Mouse (Mus musculus) cerebellum, adult 8-10 months (tissue): ENCODE measurements around the gene Hist1h1b.
A peak's percentile ranks its signal among the peaks of the same experiment; 100 is the strongest.
"Not testable (repeated sequence)": the region's sequence is repeated elsewhere in the genome, so short reads cannot be mapped to it uniquely, and the experiment has no call there.

Source experiments
- DNase-seq: peaks from one replicate; pipeline ENCODE4 v3.0.0; 2022

Hist1h1b gene

DNA sequence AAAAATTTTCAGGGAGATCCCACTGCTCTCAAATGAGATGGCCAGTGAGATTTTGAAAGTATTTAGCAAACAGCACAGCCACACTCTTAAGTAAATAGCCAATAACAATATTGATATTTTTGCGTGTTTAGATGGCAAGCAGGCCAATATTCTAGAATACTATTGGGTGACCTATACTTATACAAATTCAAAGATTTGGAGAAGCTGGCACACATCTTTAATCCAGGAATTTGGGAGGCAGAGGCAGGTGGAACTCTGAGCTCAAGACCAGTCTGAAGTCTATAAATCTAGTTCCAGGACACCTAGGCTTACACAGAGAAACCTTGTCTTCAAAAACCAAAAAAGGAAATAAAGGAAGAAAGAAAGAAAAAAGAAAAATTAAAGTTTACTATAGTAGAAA is 1.2 kb upstream of the Hist1h1b start:
- no peak for DNase-seq

DNA sequence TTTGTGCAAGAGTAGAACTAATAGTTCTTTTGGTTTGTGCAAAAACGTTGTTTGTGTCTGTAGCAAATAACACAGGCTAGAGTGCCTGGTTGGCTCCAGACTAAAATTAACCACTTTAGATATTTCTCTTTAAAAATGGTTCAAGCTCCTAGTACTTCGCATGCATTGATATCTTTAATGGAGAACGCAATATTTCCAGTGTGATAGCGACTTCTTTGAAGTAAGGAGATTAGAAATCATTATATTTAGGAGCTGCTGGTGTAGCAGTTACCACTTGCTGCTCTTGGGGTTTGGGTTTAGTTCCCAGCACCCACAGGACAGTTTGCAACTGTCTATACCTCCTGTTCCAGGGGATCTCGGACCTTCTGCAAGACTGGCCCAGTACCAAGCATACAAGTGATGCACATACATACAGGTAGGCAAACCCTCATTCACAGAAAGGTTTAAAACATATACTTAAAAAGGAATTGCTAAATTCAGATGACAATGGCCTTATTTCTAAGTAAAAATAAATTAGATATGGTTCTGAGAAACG is 663 bp upstream of the Hist1h1b start:
- no peak for DNase-seq

DNA sequence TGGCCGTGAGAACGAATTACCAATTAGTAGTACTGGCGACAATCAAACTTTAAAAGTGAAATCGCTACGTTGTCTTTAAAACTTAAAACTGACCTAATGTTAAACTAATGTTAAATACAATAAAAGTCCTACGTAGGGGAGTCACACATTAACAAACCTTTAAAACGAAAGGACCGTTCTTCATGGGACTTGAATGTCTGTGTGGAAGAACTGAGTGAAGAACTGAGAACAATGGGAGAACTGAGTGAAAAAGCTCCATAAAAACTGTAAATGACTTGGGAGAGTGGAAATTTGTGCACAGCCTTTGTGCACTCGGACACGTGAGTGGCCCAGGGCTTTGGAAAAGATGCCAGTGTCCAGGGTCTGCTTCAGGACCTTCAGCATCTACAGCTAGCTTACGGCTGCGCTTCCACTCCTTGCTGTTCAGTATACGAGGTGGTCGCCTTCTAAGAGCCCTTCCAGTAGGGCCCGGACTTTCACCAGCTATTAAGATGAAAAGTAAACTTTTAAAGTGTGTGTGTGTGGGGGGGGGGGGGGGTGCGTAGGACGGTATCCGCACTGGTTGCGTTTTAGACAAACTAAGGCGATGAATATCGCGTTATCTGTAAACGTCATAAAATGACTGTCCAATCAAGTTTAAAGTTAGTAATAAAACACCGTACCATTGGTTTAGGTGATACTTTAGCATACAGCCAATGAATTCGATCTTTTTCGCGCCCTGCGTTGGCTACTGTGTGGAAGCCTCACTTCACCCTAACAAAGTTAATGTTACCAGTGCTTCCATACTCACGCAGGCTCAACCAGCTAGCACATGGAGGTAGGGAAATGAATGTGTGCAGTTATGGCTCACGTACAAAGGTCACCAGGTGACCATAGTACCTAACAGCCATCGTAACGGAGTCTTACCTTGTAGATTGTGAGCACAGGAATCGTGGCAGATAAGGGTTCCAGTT is 1.3 kb downstream of the Hist1h1b start:
- peak; percentile 53 for DNase-seq

DNA sequence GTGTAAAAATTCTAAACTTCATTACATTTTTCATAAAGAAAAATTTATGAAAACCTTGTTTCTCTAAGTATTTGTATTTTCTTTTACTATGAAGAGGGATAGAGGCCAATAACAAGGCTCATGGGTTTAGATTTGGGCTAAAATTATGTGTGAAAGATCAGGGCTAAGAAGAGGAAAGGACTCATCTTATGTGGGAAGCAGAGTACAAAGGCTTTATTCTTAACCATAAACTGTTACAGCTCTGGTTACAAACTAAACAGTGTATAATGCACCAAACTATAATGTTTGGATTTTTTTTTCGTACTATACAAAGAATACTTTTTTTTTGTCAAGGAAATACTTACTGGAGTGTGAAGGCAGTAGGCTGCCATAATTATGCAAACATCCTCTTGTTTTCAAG is 24.7 kb downstream of the Hist1h1b start:
- no peak for DNase-seq

DNA sequence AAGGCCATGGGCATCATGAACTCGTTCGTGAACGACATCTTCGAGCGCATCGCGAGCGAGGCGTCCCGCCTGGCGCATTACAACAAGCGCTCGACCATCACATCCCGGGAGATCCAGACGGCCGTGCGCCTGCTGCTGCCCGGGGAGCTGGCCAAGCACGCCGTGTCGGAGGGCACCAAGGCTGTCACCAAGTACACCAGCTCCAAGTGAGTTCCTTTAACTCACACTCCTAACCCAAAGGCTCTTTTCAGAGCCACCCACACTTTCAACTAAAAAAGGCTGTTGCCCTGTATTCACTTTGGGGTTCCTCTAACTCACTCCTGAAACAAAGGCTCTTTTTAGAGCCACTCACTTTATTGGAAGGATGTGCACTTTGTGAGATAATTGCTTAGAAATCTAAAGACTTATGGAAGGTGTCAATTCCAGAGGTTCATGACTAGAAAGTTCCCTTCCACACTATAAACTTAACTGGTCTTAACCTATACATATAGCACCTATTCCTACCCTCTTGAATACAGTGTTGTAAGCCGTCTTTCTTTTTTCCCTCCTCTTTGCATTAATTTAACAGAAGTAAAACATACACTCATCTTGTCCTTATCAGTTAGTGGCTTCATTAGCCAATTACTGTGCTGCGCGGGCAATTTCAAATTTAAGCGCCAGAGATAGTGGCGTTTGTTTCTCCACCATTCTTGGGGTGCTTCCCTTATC is 26.0 kb downstream of the Hist1h1b start:
- not testable (repeated sequence) for DNase-seq

DNA sequence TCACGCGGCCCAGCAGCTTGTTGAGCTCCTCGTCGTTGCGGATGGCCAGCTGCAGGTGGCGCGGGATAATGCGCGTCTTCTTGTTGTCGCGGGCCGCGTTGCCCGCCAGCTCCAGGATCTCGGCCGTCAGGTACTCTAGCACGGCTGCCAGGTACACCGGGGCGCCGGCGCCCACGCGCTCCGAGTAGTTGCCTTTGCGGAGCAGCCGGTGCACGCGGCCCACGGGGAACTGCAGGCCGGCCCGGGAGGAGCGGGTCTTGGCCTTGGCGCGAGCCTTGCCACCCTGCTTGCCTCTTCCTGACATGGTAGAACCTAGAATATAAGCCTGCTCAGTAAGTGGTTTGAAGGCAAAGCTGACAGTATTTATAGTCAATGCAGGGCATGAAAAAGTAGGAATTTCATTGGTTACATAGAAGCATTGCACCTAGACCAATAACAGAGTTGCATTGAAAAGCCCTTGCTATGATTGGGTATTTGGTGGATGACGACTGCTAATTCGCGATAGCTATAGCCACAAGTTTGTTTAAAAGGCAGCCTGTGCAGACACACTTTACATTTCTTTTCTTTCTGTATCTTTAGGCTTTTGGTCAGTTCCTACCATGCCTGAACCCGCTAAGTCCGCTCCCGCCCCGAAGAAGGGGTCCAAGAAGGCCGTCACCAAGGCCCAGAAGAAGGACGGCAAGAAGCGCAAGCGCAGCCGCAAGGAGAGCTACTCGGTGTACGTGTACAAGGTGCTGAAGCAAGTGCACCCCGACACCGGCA is 26.7 kb downstream of the Hist1h1b start, which contains the start of the genes Hist1h2ak and Hist1h2bn:
Hist1h2ak (minus strand) TSS at position 304 of the 762 bp plus-strand sequence.
Hist1h2bn (plus strand) TSS at position 600 of the 762 bp plus-strand sequence.
- DNase-seq: peak; percentile 67

DNA sequence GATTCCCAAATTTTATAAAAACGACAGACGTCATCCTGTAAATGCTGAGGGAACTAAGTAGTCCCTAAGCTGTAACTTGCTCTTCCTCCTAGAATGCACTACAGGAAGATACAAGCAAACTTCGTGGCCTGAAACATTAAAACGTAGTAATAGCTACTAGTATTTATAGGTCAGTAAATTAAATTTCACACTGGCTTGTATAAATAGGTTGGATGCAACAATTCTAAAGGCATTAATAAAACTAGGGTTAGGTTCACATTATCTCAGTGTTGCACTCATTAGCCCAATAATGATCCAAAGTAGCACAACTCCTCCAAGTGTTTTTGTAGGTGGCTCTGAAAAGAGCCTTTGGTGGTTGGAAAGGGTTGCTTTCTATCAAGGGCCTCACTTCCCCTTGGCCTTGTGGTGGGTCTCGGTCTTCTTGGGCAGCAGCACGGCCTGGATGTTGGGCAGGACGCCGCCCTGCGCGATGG is 27.3 kb downstream of the Hist1h1b start:
- DNase-seq: no peak

DNA sequence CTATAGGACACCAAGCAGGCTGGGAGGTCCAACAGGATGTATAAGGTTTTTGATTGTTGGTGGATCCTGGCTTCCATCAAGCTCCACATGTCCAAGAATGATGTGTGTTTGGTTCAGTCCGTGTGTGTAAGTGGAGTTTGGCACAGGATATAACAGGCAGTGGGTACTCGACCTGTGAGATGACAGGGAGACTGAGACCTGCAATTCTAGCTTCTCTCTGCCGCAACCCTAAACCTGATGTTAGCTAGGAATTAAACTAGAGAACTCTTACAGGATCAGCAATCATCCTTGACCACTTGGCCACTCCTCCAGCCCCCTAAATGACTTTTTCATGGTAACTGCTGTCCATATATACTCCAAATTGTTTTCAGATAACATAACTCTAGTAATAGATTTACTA is 28.1 kb downstream of the Hist1h1b start:
- DNase-seq: no peak

DNA sequence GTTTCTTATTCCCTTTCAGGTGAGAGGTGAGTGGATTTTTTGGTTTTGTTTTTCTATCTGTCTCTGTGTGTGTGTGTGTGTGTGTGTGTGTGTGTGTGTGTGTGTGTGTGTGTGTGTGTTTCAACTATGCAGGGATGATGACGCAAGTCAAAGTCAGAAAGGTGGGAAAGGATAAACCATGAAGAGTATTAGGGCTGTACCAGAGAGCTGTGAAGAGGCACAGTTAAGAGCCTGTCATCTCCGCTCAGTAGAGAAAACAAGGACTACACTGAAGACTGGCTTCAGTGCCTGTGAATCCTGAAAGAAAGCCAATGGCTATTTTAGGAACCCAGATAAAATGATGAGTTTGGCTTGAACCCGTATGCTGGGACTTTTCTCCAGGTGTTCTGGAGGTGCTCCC is 28.6 kb downstream of the Hist1h1b start:
- DNase-seq: no peak

DNA sequence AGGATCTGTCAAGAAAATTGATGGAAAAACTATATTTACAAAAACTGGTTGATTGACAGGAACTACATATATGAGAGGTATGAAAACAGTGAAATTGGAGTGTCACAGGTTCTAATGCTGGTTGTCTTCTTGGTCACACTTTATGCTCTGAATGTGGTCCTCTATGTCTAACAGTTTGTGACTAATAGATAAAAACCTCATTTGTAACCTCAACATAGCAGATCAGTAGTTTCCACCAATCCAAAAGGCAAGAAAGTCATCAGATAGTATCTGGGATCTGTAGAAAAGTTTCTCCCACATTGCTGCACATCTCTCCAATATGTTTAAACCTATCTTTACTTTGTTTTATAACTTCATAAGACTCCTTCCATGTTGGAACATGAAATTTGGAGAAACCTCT is 29.0 kb downstream of the Hist1h1b start:
- DNase-seq: no peak

DNA sequence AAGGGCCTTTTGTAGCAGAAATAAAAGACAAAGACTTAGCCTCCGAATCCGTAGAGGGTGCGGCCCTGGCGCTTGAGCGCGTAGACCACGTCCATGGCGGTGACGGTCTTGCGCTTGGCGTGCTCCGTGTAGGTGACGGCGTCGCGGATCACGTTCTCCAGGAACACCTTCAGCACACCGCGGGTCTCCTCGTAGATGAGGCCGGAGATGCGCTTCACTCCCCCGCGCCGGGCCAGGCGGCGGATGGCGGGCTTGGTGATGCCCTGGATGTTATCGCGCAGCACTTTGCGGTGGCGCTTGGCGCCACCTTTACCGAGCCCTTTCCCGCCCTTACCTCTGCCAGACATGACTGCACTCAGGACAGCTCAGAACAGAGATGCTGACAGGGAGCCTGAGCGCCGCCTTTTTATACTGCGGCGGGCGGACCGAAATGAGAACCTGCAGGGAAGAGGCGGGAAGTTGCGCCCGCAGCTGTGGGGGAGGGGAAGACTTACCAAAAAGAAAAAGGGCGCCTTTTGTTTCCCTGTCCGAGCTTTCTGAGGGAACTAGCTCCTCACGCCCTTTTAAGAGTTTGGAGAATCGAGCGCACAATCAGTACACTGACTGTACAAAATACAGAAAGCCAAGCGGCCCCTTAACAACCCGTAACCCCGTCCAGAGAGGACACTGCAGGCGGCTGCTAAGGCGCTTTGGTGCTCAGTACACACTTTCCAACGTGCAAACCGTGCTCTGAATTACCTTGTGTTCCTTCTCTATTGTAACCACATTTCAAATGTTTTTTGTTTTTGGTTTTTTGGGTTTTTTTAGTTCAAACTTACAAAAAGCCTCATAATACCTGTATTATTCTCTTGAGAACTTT is 30.0 kb downstream of the Hist1h1b start, which contains the start of gene Hist1h4k:
Hist1h4k (minus strand) TSS at position 347 of the 859 bp plus-strand sequence.
- DNase-seq: peak; percentile 94

DNA sequence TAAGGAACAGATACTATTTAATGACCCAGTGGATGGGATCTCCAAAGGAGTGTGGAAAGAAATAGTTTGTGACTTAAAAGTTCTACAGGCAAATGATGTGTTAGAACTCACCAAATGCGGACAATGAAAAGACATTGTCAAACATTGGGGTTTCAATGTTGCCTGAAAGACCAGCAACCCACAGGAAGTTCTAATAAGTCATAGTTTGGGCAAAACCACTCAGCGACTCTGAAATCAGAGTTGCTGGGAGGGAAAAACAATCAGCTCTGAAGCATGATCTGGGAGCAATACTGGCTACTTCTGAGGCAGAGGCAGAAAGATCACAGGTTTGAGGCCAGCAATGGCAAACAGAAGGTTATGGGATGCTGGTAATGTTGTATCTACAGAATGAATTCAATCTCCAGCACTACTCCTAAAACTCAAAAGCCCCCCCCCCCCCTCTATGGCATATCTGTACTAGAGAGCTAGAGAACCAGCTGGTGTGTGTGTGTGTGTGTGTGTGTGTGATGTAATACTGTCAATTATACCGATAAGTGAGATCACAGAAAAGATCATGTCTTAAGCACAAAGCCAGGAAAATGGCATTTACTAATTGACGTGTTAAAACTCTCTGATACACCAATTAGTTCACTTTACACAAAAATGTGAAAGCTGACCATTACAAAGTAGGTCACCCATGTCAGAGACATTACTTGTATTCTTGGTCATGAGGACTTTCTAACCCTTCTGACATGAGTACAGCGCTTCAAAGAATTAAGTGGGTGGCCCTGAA is 30.9 kb downstream of the Hist1h1b start:
- DNase-seq: no peak

DNA sequence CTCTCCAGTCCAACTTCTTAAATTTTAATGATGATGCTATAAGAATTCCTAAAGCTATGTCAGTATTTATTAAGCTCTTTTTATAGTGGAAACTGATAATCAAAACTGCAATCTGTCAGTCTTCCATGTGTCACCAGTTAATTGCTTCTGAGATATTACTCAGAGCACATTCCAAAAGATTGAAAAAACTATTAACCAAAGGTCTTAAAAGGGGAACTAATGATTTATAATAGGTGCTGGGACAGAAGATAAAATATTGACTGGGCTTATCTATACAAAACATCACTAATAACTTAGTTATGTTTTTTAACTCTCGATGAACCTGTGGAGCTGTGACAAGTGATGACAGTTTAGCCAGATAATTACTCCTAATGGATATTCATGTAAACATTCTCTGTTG is 35.4 kb downstream of the Hist1h1b start:
- DNase-seq: no peak

DNA sequence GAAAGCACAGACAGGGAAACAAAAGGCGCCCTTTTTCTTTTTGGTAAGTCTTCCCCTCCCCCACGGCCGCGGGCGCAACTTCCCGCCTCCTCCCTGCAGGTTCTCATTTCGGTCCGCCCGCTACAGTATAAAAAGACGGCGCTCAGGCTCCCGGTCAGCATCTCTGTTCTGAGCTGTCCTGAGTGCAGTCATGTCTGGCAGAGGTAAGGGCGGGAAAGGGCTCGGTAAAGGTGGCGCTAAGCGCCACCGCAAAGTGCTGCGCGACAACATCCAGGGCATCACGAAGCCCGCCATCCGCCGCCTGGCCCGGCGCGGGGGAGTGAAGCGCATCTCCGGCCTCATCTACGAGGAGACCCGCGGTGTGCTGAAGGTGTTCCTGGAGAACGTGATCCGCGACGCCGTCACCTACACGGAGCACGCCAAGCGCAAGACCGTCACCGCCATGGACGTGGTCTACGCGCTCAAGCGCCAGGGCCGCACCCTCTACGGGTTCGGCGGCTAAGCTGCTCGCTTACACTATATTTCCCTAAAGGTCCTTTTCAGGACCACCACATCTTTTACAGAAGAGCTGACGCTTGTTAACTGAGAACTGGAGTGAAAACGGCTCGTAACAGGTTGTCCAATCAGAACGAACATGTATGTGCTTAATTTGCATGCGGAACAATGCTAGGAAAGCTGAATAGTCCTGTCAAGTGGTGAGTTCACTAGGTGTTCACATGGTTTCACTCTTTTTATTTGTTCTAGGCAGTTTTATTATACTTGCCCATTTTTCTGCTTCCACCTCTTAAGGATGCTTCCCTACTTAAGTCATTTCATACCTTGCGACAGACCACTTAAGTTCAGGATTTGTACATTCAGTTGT is 45.3 kb downstream of the Hist1h1b start, which contains the start of gene Hist1h4j:
Hist1h4j (plus strand) TSS at position 159 of the 862 bp plus-strand sequence.
- peak; percentile 78 for DNase-seq

DNA sequence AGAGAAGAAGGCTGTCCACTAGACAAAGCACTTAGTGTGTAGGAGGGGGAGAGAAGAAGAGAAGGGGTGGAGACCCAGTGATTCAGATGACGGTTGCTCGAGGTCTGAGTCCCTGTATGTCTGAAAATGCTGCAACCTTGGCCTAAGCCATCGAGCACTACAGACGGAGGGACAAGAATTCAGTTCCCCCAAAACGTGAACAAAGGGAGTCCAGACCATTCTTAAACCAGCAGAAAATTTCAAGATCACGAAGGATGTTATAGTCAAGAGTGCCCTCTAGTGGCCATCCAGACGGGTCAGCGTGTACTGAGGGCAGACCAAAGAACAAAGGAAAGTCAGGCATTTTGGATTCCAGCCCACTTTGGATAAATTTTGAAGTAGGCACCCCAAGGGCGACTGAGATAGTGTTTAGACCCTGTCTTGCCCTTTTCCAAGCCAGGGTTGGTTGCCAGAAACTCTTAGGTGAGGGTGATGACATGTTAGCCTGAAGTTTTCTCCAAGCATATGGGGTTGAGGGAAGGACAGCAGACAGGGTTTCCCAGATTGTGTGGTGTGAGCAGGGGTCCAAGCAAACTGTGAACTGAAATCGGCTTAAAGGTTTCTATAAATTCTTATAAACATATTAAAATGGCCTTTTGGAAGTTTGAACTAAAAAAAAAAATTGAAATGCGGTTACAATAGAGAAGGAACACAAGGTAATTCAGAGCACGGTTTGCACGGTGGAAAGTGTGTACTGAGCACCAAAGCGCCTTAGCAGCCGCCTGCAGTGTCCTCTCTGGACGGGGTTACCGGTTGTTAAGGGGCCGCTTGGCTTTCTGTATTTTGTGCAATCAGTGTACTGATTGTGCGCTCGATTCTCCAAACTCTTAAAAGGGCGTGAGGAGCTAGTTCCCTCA is 46.2 kb downstream of the Hist1h1b start:
- peak; percentile 79 for DNase-seq

DNA sequence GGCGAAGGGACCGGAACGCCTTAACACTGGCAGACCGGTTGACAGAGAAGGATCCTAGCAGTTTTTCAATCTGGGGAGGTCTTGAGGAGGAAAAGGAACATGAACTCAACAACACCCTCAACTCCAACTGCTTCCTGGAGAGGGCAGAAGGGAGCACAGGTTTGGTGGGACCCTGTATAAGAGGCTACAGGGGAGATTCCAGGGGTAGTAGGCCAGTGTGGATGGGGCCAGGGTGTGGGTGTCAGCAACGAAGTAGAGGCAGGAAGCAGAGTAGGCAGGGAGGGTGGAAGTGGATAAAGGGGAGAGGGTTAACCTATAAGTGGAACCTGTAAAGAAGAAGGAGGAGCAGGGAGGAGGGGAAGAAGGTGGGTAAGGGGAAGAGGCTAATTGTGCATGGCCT is 47.0 kb downstream of the Hist1h1b start:
- DNase-seq: no peak
